Mouse (Mus musculus): ENCODE data around the gene Notch3.
A peak's percentile ranks its signal among the peaks of the same experiment; 100 is the strongest.
"Not testable (repeated sequence)": the region's sequence is repeated elsewhere in the genome, so short reads cannot be mapped to it uniquely, and the experiment has no call there.

Gene Notch3

GRCm38 (mm10) chr17:32117287-32117871, 49.3 kb downstream of the Notch3 start:
- peak; percentile 60 for DNase-seq

GRCm38 (mm10) chr17:32116586-32117286, 49.9 kb downstream of the Notch3 start:
- DNase-seq, result no peak

GRCm38 (mm10) chr17:32114486-32114885, 52.2 kb downstream of the Notch3 start:
- DNase-seq, result not testable (repeated sequence)

GRCm38 (mm10) chr17:32113523-32114421, 52.9 kb downstream of the Notch3 start:
- peak; percentile 80 for DNase-seq

- DNase-seq, result no peak
Observed at GRCm38 (mm10) chr17:32113255-32113522, 53.5 kb downstream of the Notch3 start.

- DNase-seq, result no peak
Observed at GRCm38 (mm10) chr17:32112434-32113254, 54.0 kb downstream of the Notch3 start.

GRCm38 (mm10) chr17:32110980-32111780, 55.5 kb downstream of the Notch3 start:
- no peak for DNase-seq

- peak; percentile 32 for DNase-seq
Observed at GRCm38 (mm10) chr17:32110424-32110823, 56.2 kb downstream of the Notch3 start.

- no peak for DNase-seq
Observed at GRCm38 (mm10) chr17:32109201-32109940, 57.3 kb downstream of the Notch3 start.

GRCm38 (mm10) chr17:32108320-32109011, 58.2 kb downstream of the Notch3 start:
- DNase-seq, result not testable (repeated sequence)

- no peak for DNase-seq
Observed at GRCm38 (mm10) chr17:32107877-32108276, 58.8 kb downstream of the Notch3 start.

GRCm38 (mm10) chr17:32106358-32106757, 60.3 kb downstream of the Notch3 start:
- no peak for DNase-seq

- no peak for DNase-seq
Observed at GRCm38 (mm10) chr17:32103054-32103453, 63.6 kb downstream of the Notch3 start.

GRCm38 (mm10) chr17:32099943-32100586, 66.6 kb downstream of the Notch3 start:
- DNase-seq, result peak; percentile 75

- no peak for DNase-seq
Observed at GRCm38 (mm10) chr17:32099574-32099942, 67.1 kb downstream of the Notch3 start.

- DNase-seq, result not testable (repeated sequence)
Observed at GRCm38 (mm10) chr17:32098905-32099304, 67.7 kb downstream of the Notch3 start.

GRCm38 (mm10) chr17:32097676-32098075, 69.0 kb downstream of the Notch3 start:
- DNase-seq, result no peak

GRCm38 (mm10) chr17:32092895-32093294, 73.8 kb downstream of the Notch3 start:
- DNase-seq, result no peak

- DNase-seq, result no peak
Observed at GRCm38 (mm10) chr17:32092241-32092619, 74.4 kb downstream of the Notch3 start.

Measured in lung, postnatal 36 days (tissue).